Mouse (Mus musculus) CD4-positive, CD25-positive, alpha-beta regulatory T cell, adult 9 weeks (primary cell): ENCODE measurements around the gene Lrguk. TPM values are rescaled to one million over a fixed set of nuclear protein-coding genes. Genes with fewer than 3 reads are reported as not detected.

ENCODE experiments used
- polyA plus RNA-seq: library from polyadenylated mRNA; unstranded; fragments of 100-300 nt; shearing (Covaris generic); gene quantifications from one replicate; pipeline ENCODE4 v1.2.1, GENCODE M21; 2017

Gene Lrguk
- not detected for polyA plus RNA-seq

GRCm38 (mm10) chr6:34028933-34029745 lies at the start of gene Lrguk:
Lrguk (plus strand) TSS chr6:34029448.

GRCm38 (mm10) chr6:34176864-34177247 lies 147.6 kb downstream of the Lrguk start, which contains the start of gene Slc35b4:
Slc35b4 (minus strand) TSS chr6:34177111.

Other genes starting within 250 kb of the Lrguk start
- 66.6 TPM for gene Slc35b4, start 147.7 kb downstream of the Lrguk start, polyA plus RNA-seq